Mouse (Mus musculus) fibroblast of lung, adult 2 months (primary cell): ENCODE data around the gene Saysd1.

Experiments
- DNase-seq: peaks from one replicate; pipeline ENCODE4 v3.0.0-alpha.2; 2011; ENCODE audit warnings: low read depth

The Saysd1 gene

GRCm38 (mm10) chr14:20138484-20139355, at the start of gene Saysd1:
Gene Saysd1 (minus strand): TSS chr14:20138534.
- no peak for DNase-seq

GRCm38 (mm10) chr14:20185426-20185825, 47.1 kb upstream of the Saysd1 start:
- DNase-seq, result no peak

- no peak for DNase-seq
These were observed 45.4 kb upstream of the Saysd1 start for GRCm38 (mm10) chr14:20183701-20184100.

GRCm38 (mm10) chr14:20182596-20182995, 44.3 kb upstream of the Saysd1 start:
- no peak for DNase-seq

GRCm38 (mm10) chr14:20181466-20181921, 43.2 kb upstream of the Saysd1 start, which contains the start of gene Kcnk5:
Gene Kcnk5 (minus strand): TSS chr14:20181809.
- DNase-seq, result peak; percentile 46

GRCm38 (mm10) chr14:20180751-20181162, 42.4 kb upstream of the Saysd1 start:
- DNase-seq, result no peak

GRCm38 (mm10) chr14:20180304-20180703, 42.0 kb upstream of the Saysd1 start:
- no peak for DNase-seq

- no peak for DNase-seq
These were observed 41.5 kb upstream of the Saysd1 start for GRCm38 (mm10) chr14:20179731-20180280.

- DNase-seq, result no peak
These were observed 40.7 kb upstream of the Saysd1 start for GRCm38 (mm10) chr14:20179080-20179479.

- no peak for DNase-seq
These were observed 40.3 kb upstream of the Saysd1 start for GRCm38 (mm10) chr14:20178593-20178992.

GRCm38 (mm10) chr14:20177494-20178123, 39.3 kb upstream of the Saysd1 start:
- no peak for DNase-seq

GRCm38 (mm10) chr14:20175705-20176104, 37.4 kb upstream of the Saysd1 start:
- no peak for DNase-seq

GRCm38 (mm10) chr14:20175114-20175513, 36.8 kb upstream of the Saysd1 start:
- no peak for DNase-seq

- DNase-seq, result no peak
These were observed 36.4 kb upstream of the Saysd1 start for GRCm38 (mm10) chr14:20174696-20175095.

GRCm38 (mm10) chr14:20173873-20174490, 35.6 kb upstream of the Saysd1 start:
- DNase-seq, result no peak

GRCm38 (mm10) chr14:20172924-20173323, 34.6 kb upstream of the Saysd1 start:
- no peak for DNase-seq

- no peak for DNase-seq
These were observed 34.2 kb upstream of the Saysd1 start for GRCm38 (mm10) chr14:20172509-20172908.

GRCm38 (mm10) chr14:20171840-20172239, 33.5 kb upstream of the Saysd1 start:
- no peak for DNase-seq

- DNase-seq, result no peak
These were observed 30.9 kb upstream of the Saysd1 start for GRCm38 (mm10) chr14:20169251-20169650.

GRCm38 (mm10) chr14:20168478-20168877, 30.1 kb upstream of the Saysd1 start:
- DNase-seq, result no peak

- no peak for DNase-seq
These were observed 29.7 kb upstream of the Saysd1 start for GRCm38 (mm10) chr14:20168054-20168453.

GRCm38 (mm10) chr14:20165413-20165812, 27.1 kb upstream of the Saysd1 start:
- DNase-seq, result no peak
